Mouse (Mus musculus): Measurements from ENCODE around the gene Mgst3. TPM values are rescaled to one million over a fixed set of nuclear protein-coding genes. Genes with fewer than 3 reads are reported as not detected.

The Mgst3 gene
- polyA plus RNA-seq, 1 experiment from 2014 or later, result 198 TPM

DNA sequence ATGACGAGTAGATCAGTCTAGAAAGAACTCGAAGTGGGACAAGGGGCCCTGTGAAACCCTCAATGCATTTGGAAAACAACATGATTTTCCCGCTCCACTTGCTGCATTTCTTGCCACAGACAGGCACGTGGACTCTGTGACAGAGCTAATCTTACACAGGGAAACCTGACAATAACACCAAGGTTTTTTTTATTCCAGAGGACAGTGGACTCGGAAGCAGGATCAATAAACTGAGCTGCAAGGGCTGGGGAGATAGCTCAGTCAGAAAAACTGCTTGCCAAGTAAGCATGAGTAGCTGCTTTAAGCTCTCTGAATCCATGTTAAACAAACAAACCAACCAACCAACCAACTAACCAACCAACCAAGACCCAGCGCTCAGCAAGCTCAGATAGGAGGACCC is 2.4 kb downstream of the Mgst3 start:
- Histone ChIP-seq H3K27ac (ENCODE audit: low read length) (no peak overlapping the region), H3K36me3 (ENCODE audit: control insufficient read depth, insufficient read depth) (no peaks in the 10 kb centered on the region), H3K9ac (ENCODE audit: low read length) (no peak overlapping the region), H3K27me3 (ENCODE audit: control insufficient read depth, insufficient read depth, low read length) (peaks cover 2% of the 10 kb centered on the region; the same call in 1 of the 2 replicates), H3K4me2 (ENCODE audit: low read depth, low read length) (peak overlapping the region; percentile 25; the same call in 1 of the 2 replicates), H3K9me3 (replicated peaks; ENCODE audit: control insufficient read depth, low read length) (no peaks in the 10 kb centered on the region), H3K4me1 (ENCODE audit: control insufficient read depth, insufficient read depth, low read length) (peaks cover 11% of the 10 kb centered on the region; the same call in 1 of the 2 replicates), H3K4me3 (ENCODE audit: low read length) (no peak overlapping the region)
- no peak for ATAC-seq (replicated peaks; ENCODE audit: extremely low read depth, insufficient read depth, low FRiP score)
- 73% methylated on average over 6 of the region's 6 CpGs for WGBS

DNA sequence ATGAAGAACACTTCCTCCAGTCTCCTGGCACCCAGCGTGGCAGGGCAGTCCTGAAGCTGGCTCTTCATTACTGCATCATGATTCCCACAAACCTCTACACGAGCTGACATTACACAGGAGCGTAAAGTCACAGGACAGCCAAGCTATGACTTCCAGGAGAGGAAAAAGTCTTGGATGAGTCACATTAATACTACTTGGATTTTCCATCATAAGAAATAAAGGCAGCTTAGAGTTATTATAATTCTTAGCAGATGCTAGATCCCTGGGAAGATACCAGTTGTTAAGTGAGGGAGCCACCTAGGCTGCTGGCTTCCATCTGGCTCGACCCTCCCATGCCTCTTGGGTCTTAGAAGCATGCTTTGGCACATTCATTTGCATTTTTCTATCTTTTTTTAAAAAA is 3.3 kb downstream of the Mgst3 start:
- no peaks in the 10 kb centered on the region for H3K9me3 ChIP-seq (replicated peaks; ENCODE audit: control insufficient read depth, low read length)
- 74% methylated on average over 4 of the region's 4 CpGs for WGBS
- no peak overlapping the region for H3K9ac ChIP-seq (ENCODE audit: low read length)
- no peaks in the 10 kb centered on the region for H3K36me3 ChIP-seq (ENCODE audit: control insufficient read depth, insufficient read depth)
- H3K4me1 ChIP-seq (ENCODE audit: control insufficient read depth, insufficient read depth, low read length), result peaks cover 11% of the 10 kb centered on the region
- no peak overlapping the region for H3K4me2 ChIP-seq (ENCODE audit: low read depth, low read length)
- no peak overlapping the region for H3K27ac ChIP-seq (ENCODE audit: low read length)
- H3K27me3 ChIP-seq (ENCODE audit: control insufficient read depth, insufficient read depth, low read length), result no peaks in the 10 kb centered on the region
- no peak for ATAC-seq (replicated peaks; ENCODE audit: extremely low read depth, insufficient read depth, low FRiP score)
- H3K4me3 ChIP-seq (ENCODE audit: low read length), result no peak overlapping the region

DNA sequence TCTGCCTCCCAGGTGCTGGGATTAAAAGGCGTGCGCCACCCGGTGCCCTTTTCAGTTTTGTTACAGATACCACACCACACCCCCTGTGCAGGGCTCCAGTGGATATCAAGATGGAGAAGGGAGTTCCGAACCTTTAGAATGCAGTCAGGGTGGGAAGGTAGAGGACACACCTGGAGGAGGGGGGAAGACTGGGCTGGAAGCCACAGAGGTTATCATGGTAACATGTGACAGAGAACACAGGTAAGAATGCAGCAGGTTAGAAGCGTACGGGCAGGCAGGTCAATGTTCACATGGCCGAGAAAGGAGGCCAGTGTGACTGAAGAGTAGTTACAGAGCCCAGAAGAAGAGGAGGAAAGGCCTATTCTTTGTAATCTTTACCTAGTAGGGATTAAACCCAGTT is 4.1 kb downstream of the Mgst3 start:
- H3K4me3 ChIP-seq (ENCODE audit: low read length), result no peak overlapping the region
- no peak for ATAC-seq (replicated peaks; ENCODE audit: extremely low read depth, insufficient read depth, low FRiP score)
- no peak overlapping the region for H3K27ac ChIP-seq (ENCODE audit: low read length)
- WGBS, result 92% methylated on average over 7 of the region's 7 CpGs
- H3K4me1 ChIP-seq (ENCODE audit: control insufficient read depth, insufficient read depth, low read length), result peaks cover 14% of the 10 kb centered on the region
- H3K4me2 ChIP-seq (ENCODE audit: low read depth, low read length), result no peak overlapping the region
- H3K36me3 ChIP-seq (ENCODE audit: control insufficient read depth, insufficient read depth), result no peaks in the 10 kb centered on the region
- H3K9me3 ChIP-seq (replicated peaks; ENCODE audit: control insufficient read depth, low read length), result no peaks in the 10 kb centered on the region
- H3K27me3 ChIP-seq (ENCODE audit: control insufficient read depth, insufficient read depth, low read length), result no peaks in the 10 kb centered on the region
- no peak overlapping the region for H3K9ac ChIP-seq (ENCODE audit: low read length)

DNA sequence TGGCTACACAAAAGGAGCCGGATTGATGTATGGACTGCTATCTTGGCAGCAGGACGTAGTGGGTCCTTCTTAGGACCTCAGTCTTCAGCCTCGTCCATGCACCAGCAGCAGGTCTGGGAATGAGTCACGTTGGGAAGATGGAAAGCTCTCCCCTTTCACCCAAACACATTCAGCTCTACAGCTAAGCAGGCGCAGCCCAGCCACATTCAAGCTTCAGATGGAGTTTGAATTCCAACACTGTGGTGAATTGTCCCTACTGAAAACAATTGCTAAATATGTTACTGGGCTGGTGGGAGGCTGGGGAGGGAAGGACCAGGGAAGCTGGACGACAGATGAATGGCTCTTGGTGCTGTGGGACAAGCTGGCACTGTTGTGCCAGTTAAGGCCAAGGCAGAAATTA is 5.1 kb downstream of the Mgst3 start:
- H3K4me2 ChIP-seq (ENCODE audit: low read depth, low read length), result no peak overlapping the region
- no peaks in the 10 kb centered on the region for H3K9me3 ChIP-seq (replicated peaks; ENCODE audit: control insufficient read depth, low read length)
- H3K9ac ChIP-seq (ENCODE audit: low read length), result no peak overlapping the region
- 82% methylated on average over 6 of the region's 6 CpGs for WGBS
- no peak overlapping the region for H3K4me3 ChIP-seq (ENCODE audit: low read length)
- peaks cover 11% of the 10 kb centered on the region for H3K4me1 ChIP-seq (ENCODE audit: control insufficient read depth, insufficient read depth, low read length)
- no peaks in the 10 kb centered on the region for H3K27me3 ChIP-seq (ENCODE audit: control insufficient read depth, insufficient read depth, low read length)
- no peaks in the 10 kb centered on the region for H3K36me3 ChIP-seq (ENCODE audit: control insufficient read depth, insufficient read depth)
- no peak for ATAC-seq (replicated peaks; ENCODE audit: extremely low read depth, insufficient read depth, low FRiP score)
- H3K27ac ChIP-seq (ENCODE audit: low read length), result no peak overlapping the region

DNA sequence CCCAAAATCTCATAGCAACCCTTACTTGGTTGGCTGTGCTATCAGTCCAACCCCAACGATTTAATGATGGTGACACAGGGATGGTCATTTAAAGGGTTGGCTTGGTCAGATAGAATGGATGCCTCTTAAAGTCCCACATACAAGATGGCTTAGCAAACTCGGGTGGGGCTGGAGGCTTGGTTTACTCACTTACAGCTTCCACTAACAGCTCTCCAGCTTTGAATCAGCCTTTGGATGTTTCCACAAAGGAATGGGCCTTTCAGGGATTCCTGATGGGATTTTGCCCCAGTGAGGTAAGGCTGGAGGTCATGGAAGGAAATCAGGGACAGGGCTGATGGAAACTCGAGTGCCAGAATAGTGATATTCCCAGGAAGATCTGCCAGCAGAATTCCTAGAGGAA is 5.8 kb downstream of the Mgst3 start:
- Histone ChIP-seq H3K4me2 (ENCODE audit: low read depth, low read length) (no peak overlapping the region), H3K4me3 (ENCODE audit: low read length) (no peak overlapping the region), H3K4me1 (ENCODE audit: control insufficient read depth, insufficient read depth, low read length) (peaks cover 11% of the 10 kb centered on the region), H3K9ac (ENCODE audit: low read length) (no peak overlapping the region), H3K27ac (ENCODE audit: low read length) (no peak overlapping the region), H3K27me3 (ENCODE audit: control insufficient read depth, insufficient read depth, low read length) (no peaks in the 10 kb centered on the region), H3K36me3 (ENCODE audit: control insufficient read depth, insufficient read depth) (no peaks in the 10 kb centered on the region), H3K9me3 (replicated peaks; ENCODE audit: control insufficient read depth, low read length) (no peaks in the 10 kb centered on the region)
- WGBS, result 69% methylated on average over 3 of the region's 3 CpGs
- no peak for ATAC-seq (replicated peaks; ENCODE audit: extremely low read depth, insufficient read depth, low FRiP score)

DNA sequence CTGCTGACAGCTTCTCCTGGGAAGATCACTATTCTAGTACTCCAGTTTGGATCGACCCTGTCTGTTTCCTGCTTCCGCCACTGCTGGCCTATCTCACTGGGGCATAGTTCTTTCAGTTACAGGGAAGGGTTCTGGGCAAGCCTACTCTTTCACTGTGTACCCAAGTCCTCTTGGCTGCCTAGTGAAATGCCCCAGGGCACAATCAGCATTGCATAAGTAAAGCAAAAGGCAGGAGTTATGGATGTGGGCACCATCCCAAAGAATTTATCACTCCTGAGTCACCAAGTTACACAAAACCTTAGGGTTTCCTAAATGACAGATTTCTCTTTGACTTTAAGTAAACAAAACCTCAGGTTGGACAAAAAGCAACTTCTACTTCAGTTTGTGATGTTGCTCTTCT is 6.3 kb downstream of the Mgst3 start:
- H3K4me2 ChIP-seq (ENCODE audit: low read depth, low read length), result no peak overlapping the region
- no peak for ATAC-seq (replicated peaks; ENCODE audit: extremely low read depth, insufficient read depth, low FRiP score)
- H3K4me3 ChIP-seq (ENCODE audit: low read length), result no peak overlapping the region
- no peak overlapping the region for H3K9ac ChIP-seq (ENCODE audit: low read length)
- H3K4me1 ChIP-seq (ENCODE audit: control insufficient read depth, insufficient read depth, low read length), result peaks cover 11% of the 10 kb centered on the region
- H3K27me3 ChIP-seq (ENCODE audit: control insufficient read depth, insufficient read depth, low read length), result no peaks in the 10 kb centered on the region
- no peak overlapping the region for H3K27ac ChIP-seq (ENCODE audit: low read length)
- 50% methylated on average over 2 of the region's 2 CpGs for WGBS
- H3K36me3 ChIP-seq (ENCODE audit: control insufficient read depth, insufficient read depth), result no peaks in the 10 kb centered on the region
- no peaks in the 10 kb centered on the region for H3K9me3 ChIP-seq (replicated peaks; ENCODE audit: control insufficient read depth, low read length)

DNA sequence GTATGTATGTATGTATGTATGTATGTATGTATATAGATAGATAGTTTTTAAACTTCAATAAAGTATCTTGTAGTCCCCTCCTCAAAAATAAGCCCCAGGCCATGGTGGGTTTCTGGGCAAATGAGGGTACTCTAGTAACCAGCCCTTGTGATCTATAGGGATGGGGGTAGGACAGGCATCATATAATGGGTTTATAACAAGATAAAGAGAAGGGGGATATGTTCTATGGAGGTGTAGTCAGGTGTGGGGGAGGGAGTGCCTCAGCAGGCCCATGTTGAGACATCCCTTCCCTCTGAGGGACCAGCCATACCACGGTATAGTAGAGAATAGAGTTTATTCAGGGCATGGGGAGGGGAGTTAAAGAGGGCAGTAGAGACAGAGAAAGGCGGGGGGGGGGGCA is 7.2 kb downstream of the Mgst3 start:
- Histone ChIP-seq H3K9ac (ENCODE audit: low read length) (no peak overlapping the region), H3K4me2 (ENCODE audit: low read depth, low read length) (no peak overlapping the region), H3K36me3 (ENCODE audit: control insufficient read depth, insufficient read depth) (no peaks in the 10 kb centered on the region), H3K9me3 (replicated peaks; ENCODE audit: control insufficient read depth, low read length) (no peaks in the 10 kb centered on the region), H3K4me1 (ENCODE audit: control insufficient read depth, insufficient read depth, low read length) (peaks cover 7% of the 10 kb centered on the region), H3K27me3 (ENCODE audit: control insufficient read depth, insufficient read depth, low read length) (no peaks in the 10 kb centered on the region), H3K4me3 (ENCODE audit: low read length) (no peak overlapping the region), H3K27ac (ENCODE audit: low read length) (no peak overlapping the region)
- no peak for ATAC-seq (replicated peaks; ENCODE audit: extremely low read depth, insufficient read depth, low FRiP score)
- 38% methylated on average over 2 of the region's 2 CpGs for WGBS

DNA sequence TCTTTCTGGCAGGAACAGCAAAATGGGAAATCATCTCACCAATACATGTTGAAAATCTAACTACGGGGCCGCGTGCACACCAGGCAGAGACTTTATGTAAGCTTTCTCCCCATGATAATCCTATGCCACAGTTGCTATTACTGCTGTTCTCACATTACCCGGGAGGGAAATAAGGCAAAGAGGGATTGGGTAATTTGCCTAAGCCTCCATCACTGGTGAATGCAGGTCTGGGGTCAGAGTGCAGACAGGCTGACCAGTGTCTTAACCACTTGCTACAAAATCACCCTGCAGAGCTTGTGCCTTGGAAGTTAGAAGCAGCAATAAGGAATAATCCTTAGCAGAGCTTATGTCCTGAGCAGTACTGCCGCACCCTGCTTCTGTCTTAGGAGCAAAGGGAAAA is 8.0 kb downstream of the Mgst3 start:
- Histone ChIP-seq H3K4me1 (ENCODE audit: control insufficient read depth, insufficient read depth, low read length) (peaks cover 4% of the 10 kb centered on the region), H3K36me3 (ENCODE audit: control insufficient read depth, insufficient read depth) (no peaks in the 10 kb centered on the region), H3K27me3 (ENCODE audit: control insufficient read depth, insufficient read depth, low read length) (no peaks in the 10 kb centered on the region), H3K4me3 (ENCODE audit: low read length) (no peak overlapping the region), H3K9ac (ENCODE audit: low read length) (no peak overlapping the region), H3K4me2 (ENCODE audit: low read depth, low read length) (no peak overlapping the region), H3K9me3 (replicated peaks; ENCODE audit: control insufficient read depth, low read length) (no peaks in the 10 kb centered on the region), H3K27ac (ENCODE audit: low read length) (no peak overlapping the region)
- WGBS, result 66% methylated on average over 5 of the region's 5 CpGs
- ATAC-seq (replicated peaks; ENCODE audit: extremely low read depth, insufficient read depth, low FRiP score), result no peak

DNA sequence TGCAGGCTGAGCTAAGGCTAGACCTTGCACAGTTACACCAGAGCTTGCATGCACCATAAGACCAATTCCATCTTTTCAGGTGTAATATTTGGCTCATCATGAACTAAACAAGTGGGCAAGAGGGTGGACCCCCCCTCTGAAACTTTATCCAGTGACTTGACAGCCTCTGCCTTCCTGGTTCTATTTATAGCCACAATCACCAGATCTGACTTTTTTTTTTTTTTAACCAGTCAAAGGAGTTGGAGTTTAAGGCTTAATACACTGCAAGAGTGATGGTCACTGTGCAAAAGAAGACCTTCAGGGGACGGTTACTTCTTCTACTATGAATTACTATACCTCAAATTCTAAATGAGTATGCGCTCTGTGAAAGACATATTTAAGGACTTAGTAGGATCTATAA is 8.4 kb downstream of the Mgst3 start:
- H3K27ac ChIP-seq (ENCODE audit: low read length), result no peak overlapping the region
- WGBS, result 84% methylated on average over 2 of the region's 2 CpGs

DNA sequence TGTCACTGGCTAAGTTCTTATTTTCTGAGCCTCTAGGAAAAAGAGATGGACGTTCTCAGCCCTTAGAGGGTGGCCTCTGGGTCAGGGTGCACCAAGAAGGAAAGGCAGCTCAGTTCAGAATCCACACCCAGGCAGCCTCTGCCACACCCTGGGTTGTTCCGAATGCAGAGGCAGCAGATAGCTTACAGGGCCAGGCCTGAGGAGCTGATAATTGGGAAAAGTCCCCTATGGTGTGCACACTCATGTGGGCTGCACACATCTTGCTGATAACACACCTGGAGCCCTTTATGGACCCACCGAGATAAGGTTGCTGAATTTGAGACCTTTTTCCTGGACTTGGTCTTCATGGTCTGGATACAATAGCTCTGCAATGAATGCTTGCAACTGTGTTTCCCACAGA is 9.5 kb downstream of the Mgst3 start:
- H3K9ac ChIP-seq (ENCODE audit: low read length), result no peak overlapping the region
- no peak overlapping the region for H3K27ac ChIP-seq (ENCODE audit: low read length)
- H3K4me3 ChIP-seq (ENCODE audit: low read length), result no peak overlapping the region
- ATAC-seq (replicated peaks; ENCODE audit: extremely low read depth, insufficient read depth, low FRiP score), result no peak
- no peaks in the 10 kb centered on the region for H3K36me3 ChIP-seq (ENCODE audit: control insufficient read depth, insufficient read depth)
- H3K27me3 ChIP-seq (ENCODE audit: control insufficient read depth, insufficient read depth, low read length), result no peaks in the 10 kb centered on the region
- H3K9me3 ChIP-seq (replicated peaks; ENCODE audit: control insufficient read depth, low read length), result no peaks in the 10 kb centered on the region
- WGBS, result 56% methylated on average over 3 of the region's 3 CpGs
- no peak overlapping the region for H3K4me2 ChIP-seq (ENCODE audit: low read depth, low read length)
- peaks cover 4% of the 10 kb centered on the region for H3K4me1 ChIP-seq (ENCODE audit: control insufficient read depth, insufficient read depth, low read length)

More for the DNA sequence above, 8.4 kb downstream of the Mgst3 start:
- ATAC-seq (replicated peaks; ENCODE audit: extremely low read depth, insufficient read depth, low FRiP score), result no peak
- Histone ChIP-seq H3K4me2 (ENCODE audit: low read depth, low read length) (no peak overlapping the region), H3K27me3 (ENCODE audit: control insufficient read depth, insufficient read depth, low read length) (no peaks in the 10 kb centered on the region), H3K4me1 (ENCODE audit: control insufficient read depth, insufficient read depth, low read length) (peaks cover 4% of the 10 kb centered on the region), H3K4me3 (ENCODE audit: low read length) (no peak overlapping the region), H3K36me3 (ENCODE audit: control insufficient read depth, insufficient read depth) (no peaks in the 10 kb centered on the region), H3K9me3 (replicated peaks; ENCODE audit: control insufficient read depth, low read length) (no peaks in the 10 kb centered on the region), H3K9ac (ENCODE audit: low read length) (no peak overlapping the region)
